Mouse (Mus musculus) small intestine, adult 2 months (tissue): ENCODE data around the gene Tmed6.
A peak's percentile ranks its signal among the peaks of the same experiment; 100 is the strongest.

Experiments used
- CTCF ChIP-seq: fragments of 200-500 bp; IDR thresholded peaks from 2 replicates; pipeline ENCODE4 v1.5.1; 2012; ENCODE audit warnings: low read depth, mild to moderate bottlenecking, control low read depth, inconsistent platforms, low read length, moderate library complexity, mixed read lengths; ENCODE audit not compliant: insufficient replicate concordance, insufficient read length; ENCODE audit errors: extremely low read depth
- POLR2A ChIP-seq: fragments of 200-500 bp; IDR thresholded peaks from 2 replicates; pipeline ENCODE4 v1.6.1; 2012; ENCODE audit warnings: low read depth, mild to moderate bottlenecking, control low read depth, inconsistent platforms, low read length, moderate library complexity

GRCm38 (mm10) chr8:107096366-107097036 is 31.1 kb upstream of the Tmed6 start, which contains the start of gene Terf2:
- peak; percentile 77; the same call in 1 of the 2 replicates for TF ChIP-seq POLR2A
- no peak for TF ChIP-seq CTCF
